Mouse (Mus musculus) lung, adult 2 months (tissue): Measurements from ENCODE around the gene Gm11541.

Experiments
- CTCF ChIP-seq: fragments of 200-500 bp; IDR thresholded peaks from 2 replicates; pipeline ENCODE4 v1.5.1; 2011; ENCODE audit warnings: mild to moderate bottlenecking, low read length, control low read depth; ENCODE audit not compliant: insufficient read depth
- POLR2A ChIP-seq: fragments of 200-500 bp; IDR thresholded peaks from 2 replicates; pipeline ENCODE4 v1.6.1; 2011; ENCODE audit warnings: low read depth, mild to moderate bottlenecking, control low read depth, low read length, borderline replicate concordance; ENCODE audit errors: extremely low read depth

DNA sequence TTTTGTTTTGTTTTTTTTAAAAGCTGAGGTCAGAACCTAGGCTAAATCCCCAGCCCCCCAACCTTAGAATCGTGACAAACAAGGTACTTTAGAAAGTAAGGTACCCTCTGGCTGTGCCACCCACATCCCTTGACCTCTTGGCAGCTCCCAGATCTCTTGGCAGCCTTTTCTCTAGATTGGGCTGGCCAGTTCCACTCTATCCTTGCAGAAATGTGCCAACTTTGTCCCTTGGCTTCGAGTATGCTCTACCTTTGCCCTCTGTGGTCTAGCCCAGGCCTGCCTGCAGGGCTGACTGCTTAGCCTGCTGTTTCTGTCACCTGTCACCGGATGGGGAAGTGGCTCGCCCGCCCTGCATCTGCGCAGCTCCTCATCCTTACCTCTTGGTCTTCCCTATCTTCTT, 39.0 kb downstream of the Gm11541 start:
- no peak for TF ChIP-seq CTCF
- no peak for TF ChIP-seq POLR2A
